Mouse (Mus musculus): ENCODE data around the gene Sall2. TPM values are rescaled to one million over a fixed set of nuclear protein-coding genes. Genes with fewer than 3 reads are reported as not detected.
A peak's percentile ranks its signal among the peaks of the same experiment; 100 is the strongest.

The Sall2 gene
- total RNA-seq (2014; rRNA removed), result 51.2 and 71.7 TPM in 2 replicates
- 23.0 and 29.2 TPM in 2 replicates for polyA plus RNA-seq (2015; fragmentation: Nextera tagmentation; extraction: Ambion mirVana)

DNA sequence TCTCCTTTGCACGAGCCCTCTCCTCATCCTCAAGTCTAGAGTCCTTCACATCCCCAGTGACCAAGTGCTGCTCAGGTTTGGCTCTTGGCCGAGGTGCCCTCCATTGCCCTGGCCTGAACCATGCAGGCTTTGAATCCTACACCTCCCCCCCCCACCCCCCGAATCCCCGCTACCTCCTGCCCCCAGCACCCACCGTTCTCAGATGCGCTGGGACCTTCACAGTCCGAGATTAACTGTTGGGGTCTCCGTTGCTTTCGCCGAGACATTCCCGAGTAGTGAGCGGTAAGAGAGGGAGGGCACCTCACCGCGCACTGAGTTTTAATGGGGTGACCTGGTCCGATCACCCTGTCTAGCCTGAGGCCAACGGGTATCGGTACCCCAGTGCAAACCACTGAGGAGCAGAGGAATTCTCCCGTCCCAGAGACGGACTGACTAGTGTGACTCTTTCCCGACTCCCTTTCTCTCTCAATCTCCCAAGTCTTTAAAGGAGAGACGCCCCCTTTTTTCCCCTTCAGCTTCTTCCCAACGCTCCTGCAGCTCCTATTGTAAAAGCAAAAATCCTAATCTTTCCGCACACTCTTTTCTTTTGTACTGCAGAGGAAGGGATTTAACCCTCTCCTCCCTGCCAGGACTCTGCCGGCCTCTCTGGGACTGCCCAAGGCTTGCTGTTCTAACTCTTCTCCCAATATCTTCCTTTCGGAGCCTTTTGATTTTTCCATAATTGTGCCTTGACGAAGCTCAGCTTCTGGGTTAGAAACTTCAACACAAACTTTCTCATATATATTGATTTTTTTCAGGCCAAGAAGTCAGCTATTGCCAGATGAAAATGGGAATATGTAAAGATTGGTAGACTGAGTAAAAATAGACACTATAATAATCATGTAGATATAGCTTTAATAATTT, at the start of gene Sall2:
Gene Sall2 (minus strand): TSS at position 853 of the 903 bp plus-strand sequence.
- Histone ChIP-seq H3K27ac (ENCODE audit: low read depth, low read length) (peak within 1 kb of the TSS; percentile 62), H3K4me2 (ENCODE audit: low read depth) (peak within 1 kb of the TSS; percentile 87), H3K4me3 (ENCODE audit: low read depth, low read length) (peak within 1 kb of the TSS; percentile 47), H3K9ac (peak within 1 kb of the TSS; percentile 45), H3K4me1 (ENCODE audit: insufficient read depth) (no peaks in the 10 kb centered on the region; the same call in 1 of the 2 replicates), H3K27me3 (ENCODE audit: insufficient read depth, low read length) (peaks cover 9% of the 10 kb centered on the region; the same call in 1 of the 2 replicates), H3K36me3 (ENCODE audit: insufficient read depth) (no peaks in the 10 kb centered on the region), H3K9me3 (ENCODE audit: low read length) (no peaks in the 10 kb centered on the region)
- WGBS, result 1% methylated on average over 26 of the region's 26 CpGs
- peak; percentile 55 for ATAC-seq
- no peak for TF ChIP-seq CTCF (IDR thresholded peaks at IDR 0.05; ENCODE audit: low read depth)
- no peak for DNase-seq

DNA sequence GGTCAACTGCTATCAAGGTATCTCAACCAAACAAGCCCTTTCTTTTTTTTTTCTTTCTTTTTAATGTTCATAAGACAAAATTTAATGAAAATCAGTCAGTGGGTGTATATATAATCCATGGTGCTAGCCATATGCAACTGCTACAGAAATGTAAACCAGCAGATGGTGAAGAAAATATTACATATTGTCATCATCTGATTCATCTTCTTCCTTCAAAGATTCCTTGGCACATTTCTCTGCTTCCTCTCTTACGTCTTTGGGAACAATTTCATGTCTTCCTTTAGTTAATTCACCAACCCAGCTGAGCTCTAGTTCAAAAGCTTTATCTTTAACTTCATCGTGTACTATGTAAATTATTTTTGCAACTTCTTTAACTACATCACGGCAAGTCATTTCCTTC, 40.2 kb upstream of the Sall2 start:
- H3K9ac ChIP-seq, result no peak overlapping the region
- no peaks in the 10 kb centered on the region for H3K27me3 ChIP-seq (ENCODE audit: insufficient read depth, low read length)
- no peak overlapping the region for H3K27ac ChIP-seq (ENCODE audit: low read depth, low read length)
- H3K4me2 ChIP-seq (ENCODE audit: low read depth), result no peak overlapping the region
- ATAC-seq (peak; percentile 48; the same call in 1 of the 2 replicates), DNase-seq (peak; percentile 2)
- no peaks in the 10 kb centered on the region for H3K36me3 ChIP-seq (ENCODE audit: insufficient read depth)
- 69% methylated on average over 3 of the region's 3 CpGs for WGBS
- H3K4me3 ChIP-seq (ENCODE audit: low read depth, low read length), result no peak overlapping the region
- TF ChIP-seq CTCF (IDR thresholded peaks at IDR 0.05; ENCODE audit: low read depth), result no peak
- H3K9me3 ChIP-seq (ENCODE audit: low read length), result no peaks in the 10 kb centered on the region
- no peaks in the 10 kb centered on the region for H3K4me1 ChIP-seq (ENCODE audit: insufficient read depth)

DNA sequence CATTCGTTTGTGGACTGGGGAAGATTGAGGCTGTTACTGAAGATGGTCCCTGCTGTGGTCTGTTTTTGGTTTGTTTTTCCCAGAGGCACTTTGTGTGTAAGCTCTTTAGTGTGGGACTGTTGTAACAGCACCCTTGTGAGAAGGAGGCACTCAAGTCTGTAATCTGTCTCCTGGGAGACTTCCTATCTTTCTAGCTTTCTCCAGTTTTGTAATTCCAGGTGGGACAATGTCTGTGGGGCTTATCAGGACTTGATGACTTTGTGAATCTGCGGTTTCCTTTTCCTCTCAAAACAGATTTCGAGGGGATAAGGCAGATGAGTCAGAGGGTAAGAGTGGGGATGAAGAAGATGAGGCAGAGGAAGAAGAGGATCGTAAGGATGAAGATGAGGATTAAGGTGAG, 27.7 kb upstream of the Sall2 start, which contains the start of gene Olfr1513:
Gene Olfr1513 (minus strand): TSS at position 101 of the 400 bp plus-strand sequence.
- no peaks in the 10 kb centered on the region for H3K36me3 ChIP-seq (ENCODE audit: insufficient read depth)
- no peak within 1 kb of the TSS for H3K9ac ChIP-seq
- H3K4me3 ChIP-seq (ENCODE audit: low read depth, low read length), result no peak within 1 kb of the TSS
- ATAC-seq, result no peak
- no peaks in the 10 kb centered on the region for H3K9me3 ChIP-seq (ENCODE audit: low read length)
- 82% methylated on average over 4 of the region's 4 CpGs for WGBS
- no peaks in the 10 kb centered on the region for H3K4me1 ChIP-seq (ENCODE audit: insufficient read depth)
- no peak within 1 kb of the TSS for H3K4me2 ChIP-seq (ENCODE audit: low read depth)
- H3K27ac ChIP-seq (ENCODE audit: low read depth, low read length), result no peak within 1 kb of the TSS
- no peak for TF ChIP-seq CTCF (IDR thresholded peaks at IDR 0.05; ENCODE audit: low read depth)
- no peak for DNase-seq
- no peaks in the 10 kb centered on the region for H3K27me3 ChIP-seq (ENCODE audit: insufficient read depth, low read length)

DNA sequence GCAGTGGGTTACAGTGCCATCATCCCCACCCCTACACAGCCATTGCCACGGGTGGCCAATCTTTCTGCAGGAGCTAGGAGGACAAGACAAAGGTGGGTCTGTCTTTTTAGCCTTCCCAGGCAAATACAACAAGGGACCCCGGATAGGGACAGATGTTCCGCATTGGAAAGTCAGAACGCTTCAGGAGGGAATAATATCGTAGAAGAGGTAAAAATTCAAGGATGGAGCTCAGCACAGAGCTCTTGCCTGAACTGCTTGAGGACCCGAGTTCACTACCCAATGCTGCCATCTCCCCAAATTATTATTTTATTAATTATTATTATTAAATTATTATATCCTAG, 10.9 kb upstream of the Sall2 start:
- Histone ChIP-seq H3K9me3 (ENCODE audit: low read length) (no peaks in the 10 kb centered on the region), H3K27me3 (ENCODE audit: insufficient read depth, low read length) (no peaks in the 10 kb centered on the region), H3K4me2 (ENCODE audit: low read depth) (peak overlapping the region; percentile 55), H3K27ac (ENCODE audit: low read depth, low read length) (peak overlapping the region; percentile 54; the same call in 1 of the 2 replicates), H3K9ac (peak overlapping the region; percentile 54), H3K4me3 (ENCODE audit: low read depth, low read length) (peak overlapping the region; percentile 33), H3K4me1 (ENCODE audit: insufficient read depth) (no peaks in the 10 kb centered on the region), H3K36me3 (ENCODE audit: insufficient read depth) (no peaks in the 10 kb centered on the region)
- DNase-seq, result no peak
- no peak for TF ChIP-seq CTCF (IDR thresholded peaks at IDR 0.05; ENCODE audit: low read depth)
- WGBS, result 71% methylated on average over 6 of the region's 6 CpGs
- ATAC-seq, result no peak

DNA sequence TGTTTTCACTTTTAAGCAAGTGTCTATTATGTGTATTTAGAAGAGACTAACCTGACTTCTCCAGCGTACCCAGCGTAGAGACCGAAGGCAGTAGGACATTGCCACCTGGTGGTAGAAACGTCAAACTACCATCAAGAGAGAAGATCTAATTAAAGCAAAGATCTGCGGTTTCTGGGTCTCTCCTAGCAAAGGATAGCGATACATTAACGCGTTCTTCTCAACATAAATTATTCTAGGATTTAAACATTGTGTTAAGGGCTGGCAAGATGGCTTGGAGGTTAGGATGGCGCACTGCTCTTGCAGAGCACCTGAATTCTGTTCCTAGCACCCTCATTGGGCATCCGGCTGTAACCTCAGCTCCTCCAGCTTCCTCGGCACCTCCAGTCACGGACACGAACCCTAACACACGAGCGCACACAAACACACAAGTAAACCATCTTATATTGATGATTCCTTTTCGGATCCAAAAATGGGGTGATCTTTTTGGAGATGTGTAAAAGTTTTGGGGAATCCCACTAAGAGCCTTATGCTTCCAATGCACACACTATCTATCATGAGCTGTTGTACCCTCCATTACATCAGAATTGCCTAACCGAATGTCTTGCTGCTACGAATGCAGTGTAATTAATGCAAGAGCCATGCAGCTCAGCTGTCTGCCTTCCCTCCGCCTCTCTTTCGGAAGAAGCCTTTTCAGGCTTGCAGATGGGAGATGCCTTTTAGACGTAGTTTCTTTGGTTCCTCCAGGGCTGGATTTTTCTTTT, 10.4 kb upstream of the Sall2 start:
- H3K27me3 ChIP-seq (ENCODE audit: insufficient read depth, low read length), result no peaks in the 10 kb centered on the region
- 18% methylated on average over 21 of the region's 21 CpGs for WGBS
- no peaks in the 10 kb centered on the region for H3K9me3 ChIP-seq (ENCODE audit: low read length)
- H3K4me1 ChIP-seq (ENCODE audit: insufficient read depth), result no peaks in the 10 kb centered on the region
- H3K9ac ChIP-seq, result peak overlapping the region; percentile 54
- ATAC-seq, result peak; percentile 90
- no peaks in the 10 kb centered on the region for H3K36me3 ChIP-seq (ENCODE audit: insufficient read depth)
- peak overlapping the region; percentile 54; the same call in 1 of the 2 replicates for H3K27ac ChIP-seq (ENCODE audit: low read depth, low read length)
- TF ChIP-seq CTCF (IDR thresholded peaks at IDR 0.05; ENCODE audit: low read depth), result peak; percentile 91
- H3K4me3 ChIP-seq (ENCODE audit: low read depth, low read length), result peak overlapping the region; percentile 33
- DNase-seq, result peak; percentile 91
- peak overlapping the region; percentile 55 for H3K4me2 ChIP-seq (ENCODE audit: low read depth)

DNA sequence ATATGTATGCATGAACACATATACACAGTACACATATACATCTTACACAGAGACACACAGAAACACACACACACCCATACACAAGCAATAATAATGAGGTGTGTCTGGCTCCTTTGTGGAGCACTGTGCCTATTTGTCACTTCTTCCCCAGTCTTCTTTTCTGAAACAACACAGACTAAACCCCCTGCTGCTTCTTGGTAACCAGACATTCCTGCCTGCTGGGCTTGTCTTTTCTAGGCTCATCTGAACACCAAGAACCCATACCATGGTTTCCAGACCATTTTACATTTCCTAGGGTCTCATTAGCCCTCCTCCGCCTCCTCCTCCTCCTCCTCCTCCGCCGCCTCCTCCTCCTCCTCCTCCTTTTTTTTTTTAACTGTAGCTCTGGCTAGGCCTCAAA, 3.6 kb upstream of the Sall2 start:
- H3K27ac ChIP-seq (ENCODE audit: low read depth, low read length), result no peak overlapping the region

More for the DNA sequence above, 3.6 kb upstream of the Sall2 start:
- H3K9ac ChIP-seq, result no peak overlapping the region
- no peak for DNase-seq
- peaks cover 4% of the 10 kb centered on the region; the same call in 1 of the 2 replicates for H3K27me3 ChIP-seq (ENCODE audit: insufficient read depth, low read length)
- H3K9me3 ChIP-seq (ENCODE audit: low read length), result no peaks in the 10 kb centered on the region
- H3K36me3 ChIP-seq (ENCODE audit: insufficient read depth), result no peaks in the 10 kb centered on the region
- no peaks in the 10 kb centered on the region; the same call in 1 of the 2 replicates for H3K4me1 ChIP-seq (ENCODE audit: insufficient read depth)
- no peak overlapping the region for H3K4me2 ChIP-seq (ENCODE audit: low read depth)
- 64% methylated on average over 1 of the region's 3 CpGs for WGBS
- no peak overlapping the region for H3K4me3 ChIP-seq (ENCODE audit: low read depth, low read length)
- no peak for ATAC-seq
- TF ChIP-seq CTCF (IDR thresholded peaks at IDR 0.05; ENCODE audit: low read depth), result no peak

Measured in forebrain, postnatal 0 days (tissue).